Mouse (Mus musculus) limb, embryonic 10.5 days (tissue): Measurements from ENCODE around the gene Tmub2. TPM values are rescaled to one million over a fixed set of nuclear protein-coding genes. Genes with fewer than 3 reads are reported as not detected.

Experiments
- DNase-seq: peaks from one replicate; pipeline ENCODE4 v3.0.0-alpha.2; 2017; ENCODE audit warnings: low spot score
- H3K27ac ChIP-seq: fragments of 300-500 bp; sonication (generic); 2 replicates; pipeline ENCODE4 v1.5.1; 2016; ENCODE audit warnings: mild to moderate bottlenecking
- H3K27me3 ChIP-seq: fragments of 300-500 bp; sonication (generic); 2 replicates; pipeline ENCODE4 v1.6.1; 2016; ENCODE audit warnings: low read depth, mild to moderate bottlenecking; ENCODE audit not compliant: poor library complexity, severe bottlenecking
- H3K36me3 ChIP-seq: fragments of 300-500 bp; sonication (generic); 2 replicates; pipeline ENCODE4 v1.6.1; 2016; ENCODE audit warnings: mild to moderate bottlenecking, moderate library complexity
- H3K4me1 ChIP-seq: fragments of 300-500 bp; sonication (generic); 2 replicates; pipeline ENCODE4 v1.6.1; 2016
- H3K4me3 ChIP-seq: fragments of 300-500 bp; sonication (generic); 2 replicates; pipeline ENCODE4 v1.5.1; 2016; ENCODE audit warnings: mild to moderate bottlenecking, moderate library complexity
- H3K9me3 ChIP-seq: fragments of 300-500 bp; sonication (generic); replicated peaks from 2 replicates; pipeline ENCODE4 v1.6.1; 2016; ENCODE audit warnings: mild to moderate bottlenecking
- WGBS: fragments of 180-500 bp; shearing (Covaris S2); methylation state at CpG from one replicate; pipeline ENCODE4 v1.1.7; 2016; 5-methylcytosine and 5-hydroxymethylcytosine counted together
- polyA plus RNA-seq: library from polyadenylated mRNA; unstranded; fragments of >200 nt; fragmentation: Nextera tagmentation; extraction: Ambion mirVana; gene quantifications from 2 replicates; pipeline ENCODE4 v1.2.1, GENCODE M21; 2016

Gene Tmub2
- polyA plus RNA-seq, 1 experiment from 2014 or later, result 44.0 TPM

DNA sequence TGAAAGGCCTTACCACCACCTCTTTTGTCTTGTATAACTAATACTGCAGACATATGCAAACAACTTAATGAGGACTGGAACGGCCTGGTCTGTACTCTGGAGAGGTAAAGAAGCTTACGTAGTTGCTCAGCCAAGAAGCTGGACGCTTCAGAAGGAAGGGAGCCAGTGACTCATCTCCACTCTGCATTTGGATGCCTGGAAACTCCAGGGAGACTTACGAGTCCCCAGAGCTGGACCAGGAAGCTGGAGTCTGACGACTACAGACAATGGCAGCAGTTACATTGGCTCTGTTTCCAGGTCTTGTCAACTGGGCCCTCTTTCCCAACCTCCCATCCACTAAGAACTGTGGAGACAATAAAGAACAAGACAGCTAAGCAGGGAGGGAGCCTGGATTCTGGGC lies 42.5 kb downstream of the Tmub2 start:
- Histone ChIP-seq H3K36me3 (no peaks in the 10 kb centered on the region), H3K9me3 (no peaks in the 10 kb centered on the region), H3K4me1 (no peaks in the 10 kb centered on the region), H3K4me3 (no peak overlapping the region), H3K27me3 (no peaks in the 10 kb centered on the region), H3K27ac (no peak overlapping the region)
- no peak for DNase-seq
- WGBS, result 71% methylated on average over 5 of the region's 5 CpGs

DNA sequence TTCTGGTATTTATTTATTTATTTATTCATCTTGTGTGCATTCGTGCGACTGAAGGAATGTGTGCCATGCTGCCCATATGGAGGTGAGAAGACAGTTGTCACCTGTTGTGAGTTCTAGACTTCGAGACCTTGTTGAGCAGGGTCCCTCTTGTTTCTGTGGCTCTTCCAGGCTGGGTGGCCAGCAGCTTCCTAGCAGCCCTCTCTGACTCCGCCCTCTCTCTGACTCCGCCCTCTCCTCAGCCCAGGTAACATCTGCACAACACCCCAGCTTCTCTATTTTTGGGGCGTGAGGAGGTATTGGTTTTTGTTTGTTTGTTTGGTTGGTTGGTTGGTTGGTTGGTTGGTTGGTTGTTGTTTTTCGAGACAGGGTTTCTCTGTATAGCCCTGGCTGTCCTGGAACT lies 43.1 kb downstream of the Tmub2 start:
- H3K27ac ChIP-seq, result no peak overlapping the region
- no peak overlapping the region for H3K4me3 ChIP-seq
- H3K36me3 ChIP-seq, result no peaks in the 10 kb centered on the region
- H3K4me1 ChIP-seq, result no peaks in the 10 kb centered on the region
- WGBS, result 82% methylated on average over 7 of the region's 7 CpGs
- no peaks in the 10 kb centered on the region for H3K9me3 ChIP-seq
- DNase-seq, result no peak
- no peaks in the 10 kb centered on the region for H3K27me3 ChIP-seq

GRCm38 (mm10) chr11:102329518-102329917 lies 44.8 kb downstream of the Tmub2 start:
- H3K9me3 ChIP-seq, result no peaks in the 10 kb centered on the region
- H3K27me3 ChIP-seq, result no peaks in the 10 kb centered on the region
- no peaks in the 10 kb centered on the region for H3K36me3 ChIP-seq
- DNase-seq, result no peak
- no peak overlapping the region for H3K27ac ChIP-seq
- no peak overlapping the region for H3K4me3 ChIP-seq
- H3K4me1 ChIP-seq, result no peaks in the 10 kb centered on the region

- WGBS, result 88% methylated on average over 3 of the region's 3 CpGs
- no peaks in the 10 kb centered on the region for H3K36me3 ChIP-seq
- H3K4me3 ChIP-seq, result no peak overlapping the region
- H3K27ac ChIP-seq, result no peak overlapping the region
- no peak for DNase-seq
- no peaks in the 10 kb centered on the region for H3K9me3 ChIP-seq
- H3K4me1 ChIP-seq, result peaks cover 1% of the 10 kb centered on the region; the same call in 1 of the 2 replicates
- no peaks in the 10 kb centered on the region for H3K27me3 ChIP-seq
These were observed 45.3 kb downstream of the Tmub2 start for GRCm38 (mm10) chr11:102330039-102330438.

DNA sequence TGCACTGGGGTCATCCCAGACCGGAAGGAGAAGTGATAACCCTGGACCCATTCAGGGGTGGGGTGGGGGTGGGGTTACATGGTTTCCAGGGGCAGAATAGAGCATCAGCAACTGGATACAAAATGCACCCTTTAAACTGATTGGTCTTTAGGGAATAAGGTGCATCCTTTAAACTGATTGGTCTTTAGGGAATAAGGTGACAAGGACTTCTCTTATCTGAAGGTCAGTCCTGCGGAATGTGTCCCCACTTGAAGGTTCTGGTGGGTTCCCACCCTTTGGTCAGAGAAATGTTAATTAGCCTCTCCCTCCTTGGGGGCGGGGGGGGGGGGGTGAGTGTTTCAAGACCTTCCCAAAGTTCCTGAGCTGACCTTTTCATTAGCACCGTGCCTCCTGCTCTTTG lies 47.1 kb downstream of the Tmub2 start:
- peaks cover 6% of the 10 kb centered on the region; the same call in 1 of the 2 replicates for H3K4me1 ChIP-seq
- WGBS, result 52% methylated on average over 4 of the region's 4 CpGs

DNA sequence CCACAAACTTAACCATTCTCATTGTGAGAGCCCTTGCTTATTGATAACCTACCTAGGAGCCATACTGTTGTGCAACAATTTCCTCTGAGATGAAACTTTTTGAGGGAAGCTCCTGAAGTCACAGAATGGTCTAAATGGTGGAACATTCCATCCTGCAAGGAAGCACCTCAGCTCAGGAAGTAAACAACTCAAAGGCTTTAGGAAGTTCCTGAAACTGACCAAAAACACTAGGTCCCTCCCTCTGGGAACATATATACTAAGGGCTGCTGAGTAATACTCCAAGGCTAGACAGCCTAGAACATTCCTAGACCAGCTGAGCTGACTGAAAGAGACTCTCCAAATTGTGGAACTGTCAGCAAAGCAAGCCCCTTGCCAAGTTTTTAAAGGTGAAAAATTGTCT lies 48.3 kb downstream of the Tmub2 start:
- peaks cover 6% of the 10 kb centered on the region; the same call in 1 of the 2 replicates for H3K4me1 ChIP-seq
- no peak overlapping the region for H3K27ac ChIP-seq
- H3K27me3 ChIP-seq, result no peaks in the 10 kb centered on the region
- no peaks in the 10 kb centered on the region for H3K9me3 ChIP-seq
- no peak for DNase-seq
- H3K36me3 ChIP-seq, result no peaks in the 10 kb centered on the region
- H3K4me3 ChIP-seq, result no peak overlapping the region

More for the DNA sequence above, 47.1 kb downstream of the Tmub2 start:
- Histone ChIP-seq H3K27ac (no peak overlapping the region), H3K9me3 (no peaks in the 10 kb centered on the region), H3K27me3 (no peaks in the 10 kb centered on the region), H3K36me3 (no peaks in the 10 kb centered on the region), H3K4me3 (no peak overlapping the region)
- no peak for DNase-seq

- 78% methylated on average over 4 of the region's 4 CpGs for WGBS
- Histone ChIP-seq H3K9me3 (no peaks in the 10 kb centered on the region), H3K36me3 (no peaks in the 10 kb centered on the region)
These were observed 49.3 kb downstream of the Tmub2 start for GRCm38 (mm10) chr11:102334010-102334409.

DNA sequence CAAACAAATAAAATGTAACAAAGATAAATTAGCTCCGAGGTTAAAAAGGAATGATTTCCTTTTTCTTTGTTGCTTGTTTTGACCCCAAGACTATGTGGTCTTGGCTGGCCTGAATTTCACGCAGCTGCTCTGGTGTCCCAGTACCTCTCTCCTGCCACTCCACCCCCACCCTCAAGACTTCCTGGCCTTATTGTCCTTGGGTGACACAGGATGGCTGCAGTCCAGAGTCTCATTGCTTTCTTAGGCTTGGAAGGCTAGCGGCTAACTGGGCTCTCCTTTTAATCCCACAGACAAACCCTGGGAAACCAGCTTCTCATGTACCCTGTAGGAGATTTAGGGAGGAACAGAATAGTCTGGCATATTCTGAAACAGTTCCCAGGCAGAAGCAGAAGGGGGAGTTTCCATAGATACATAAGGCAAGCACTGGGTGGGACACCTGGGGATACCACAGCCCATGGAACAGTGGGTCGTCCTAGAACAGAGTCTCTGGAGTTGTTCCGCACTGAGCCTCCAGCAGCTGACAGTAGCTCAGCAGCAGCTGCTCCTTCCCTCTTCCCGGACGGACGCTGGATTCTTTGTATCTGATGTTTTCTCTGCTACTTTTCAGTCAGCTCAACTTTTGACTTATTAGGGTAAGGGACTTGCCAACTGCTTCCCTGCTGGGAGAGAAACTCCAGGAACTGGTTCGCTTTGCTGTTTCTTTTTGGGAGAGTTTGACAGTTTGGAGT lies 50.4 kb downstream of the Tmub2 start:
- no peaks in the 10 kb centered on the region for H3K36me3 ChIP-seq
- H3K4me1 ChIP-seq, result peaks cover 6% of the 10 kb centered on the region; the same call in 1 of the 2 replicates
- no peak for DNase-seq
- H3K27ac ChIP-seq, result no peak overlapping the region
- H3K4me3 ChIP-seq, result no peak overlapping the region
- 52% methylated on average over 9 of the region's 9 CpGs for WGBS
- H3K9me3 ChIP-seq, result no peaks in the 10 kb centered on the region
- H3K27me3 ChIP-seq, result no peaks in the 10 kb centered on the region

More at GRCm38 (mm10) chr11:102334010-102334409, 49.3 kb downstream of the Tmub2 start:
- no peak overlapping the region for H3K27ac ChIP-seq
- no peak overlapping the region for H3K4me3 ChIP-seq
- no peak for DNase-seq
- H3K27me3 ChIP-seq, result no peaks in the 10 kb centered on the region
- peaks cover 6% of the 10 kb centered on the region; the same call in 1 of the 2 replicates for H3K4me1 ChIP-seq

DNA sequence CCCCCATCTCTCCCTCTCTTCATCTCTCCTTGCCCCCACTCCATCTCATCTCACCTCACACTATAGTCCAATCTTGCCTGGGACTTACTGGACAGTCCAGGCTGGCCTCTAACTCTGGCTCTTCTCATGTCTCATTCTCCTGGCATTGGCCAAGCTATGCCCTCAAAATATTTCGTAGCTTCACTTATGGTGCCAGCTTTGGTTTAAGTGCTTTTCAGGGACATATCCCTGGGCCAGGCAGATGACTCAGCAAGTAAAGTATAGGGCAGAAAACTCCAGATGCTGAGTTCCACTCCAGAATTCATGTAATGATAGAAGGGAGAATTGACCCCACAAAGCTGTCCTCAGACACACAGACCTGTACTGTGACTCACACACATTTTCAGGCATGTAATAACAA lies 51.5 kb downstream of the Tmub2 start:
- Histone ChIP-seq H3K4me1 (peaks cover 6% of the 10 kb centered on the region; the same call in 1 of the 2 replicates), H3K4me3 (no peak overlapping the region), H3K36me3 (no peaks in the 10 kb centered on the region), H3K27ac (no peak overlapping the region), H3K27me3 (no peaks in the 10 kb centered on the region), H3K9me3 (no peaks in the 10 kb centered on the region)
- 89% methylated on average over 1 of the region's 1 CpGs for WGBS
- no peak for DNase-seq

DNA sequence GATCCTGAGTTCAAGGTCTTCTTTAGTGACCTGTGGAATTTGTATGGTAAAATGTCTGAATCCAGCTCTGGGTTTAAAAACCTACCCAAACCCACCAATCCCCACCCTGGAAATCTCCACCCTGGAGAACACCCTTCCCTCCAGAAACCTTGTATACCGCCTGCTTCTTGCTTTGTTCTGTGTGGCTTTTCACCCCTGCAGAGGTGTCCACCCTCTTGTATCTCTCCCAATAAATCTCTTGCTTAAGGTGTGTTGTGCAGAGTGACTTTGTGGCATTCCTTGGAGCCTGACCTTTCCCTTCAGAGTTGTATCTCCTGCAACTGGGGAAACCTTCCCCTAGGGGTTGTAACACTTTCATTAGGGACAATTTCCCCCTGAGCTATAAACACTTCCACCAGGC lies 53.2 kb downstream of the Tmub2 start:
- Histone ChIP-seq H3K27ac (no peak overlapping the region), H3K9me3 (no peaks in the 10 kb centered on the region), H3K27me3 (no peaks in the 10 kb centered on the region), H3K36me3 (no peaks in the 10 kb centered on the region), H3K4me3 (no peak overlapping the region), H3K4me1 (peaks cover 6% of the 10 kb centered on the region; the same call in 1 of the 2 replicates)
- WGBS, result 37% methylated on average over 1 of the region's 1 CpGs
- DNase-seq, result no peak

GRCm38 (mm10) chr11:102338561-102338960 lies 53.8 kb downstream of the Tmub2 start:
- Histone ChIP-seq H3K27me3 (no peaks in the 10 kb centered on the region), H3K4me3 (no peak overlapping the region), H3K27ac (no peak overlapping the region), H3K36me3 (no peaks in the 10 kb centered on the region), H3K4me1 (peaks cover 6% of the 10 kb centered on the region; the same call in 1 of the 2 replicates), H3K9me3 (no peaks in the 10 kb centered on the region)
- no peak for DNase-seq
- 47% methylated on average over 3 of the region's 3 CpGs for WGBS
